Mouse (Mus musculus): ENCODE data around the gene Sfrp4.
"Not testable (repeated sequence)": the region's sequence is repeated elsewhere in the genome, so short reads cannot be mapped to it uniquely, and the experiment has no call there.

Sfrp4 gene

DNA sequence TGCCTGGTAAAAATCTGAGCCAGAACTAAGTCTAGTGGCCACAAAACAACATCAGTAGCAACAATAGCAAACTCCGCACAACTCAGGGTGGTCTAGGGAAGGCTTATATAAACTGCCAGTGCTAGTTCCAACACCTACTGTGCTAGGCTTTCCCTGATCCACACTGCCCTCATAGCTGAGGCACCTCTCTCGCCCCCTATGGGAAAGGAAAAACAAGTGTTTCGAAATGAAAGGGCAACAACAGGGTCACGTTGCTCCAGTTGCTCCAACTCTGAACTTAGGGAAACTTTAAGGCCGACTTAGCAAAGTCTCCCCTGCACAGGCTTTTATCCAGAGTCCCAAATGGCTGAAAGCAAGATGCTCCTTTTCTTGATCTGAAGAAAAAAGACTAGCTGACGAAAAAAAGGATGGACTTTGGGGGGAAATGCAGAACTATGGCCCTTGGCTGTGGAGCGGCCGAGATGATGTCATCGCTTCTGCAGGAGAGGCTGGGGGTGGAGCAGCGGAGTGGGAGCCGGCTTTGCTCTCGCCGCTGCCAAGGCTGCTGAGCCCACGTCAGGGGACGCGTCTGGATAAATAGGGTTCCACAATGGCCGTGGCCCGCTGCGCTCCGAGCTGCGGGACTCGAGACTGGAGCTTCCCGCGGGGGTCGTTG lies at the start of gene Sfrp4:
TSS of gene Sfrp4 (plus strand) at position 532 of the 655 bp plus-strand sequence.
- in situ Hi-C loops (cut with MseI, MboI), result no loop called here

- in situ Hi-C loops (cut with MseI, MboI), result not testable (repeated sequence)
Observed at GRCm38 (mm10) chr13:19574723-19575122, 48.2 kb upstream of the Sfrp4 start.

DNA sequence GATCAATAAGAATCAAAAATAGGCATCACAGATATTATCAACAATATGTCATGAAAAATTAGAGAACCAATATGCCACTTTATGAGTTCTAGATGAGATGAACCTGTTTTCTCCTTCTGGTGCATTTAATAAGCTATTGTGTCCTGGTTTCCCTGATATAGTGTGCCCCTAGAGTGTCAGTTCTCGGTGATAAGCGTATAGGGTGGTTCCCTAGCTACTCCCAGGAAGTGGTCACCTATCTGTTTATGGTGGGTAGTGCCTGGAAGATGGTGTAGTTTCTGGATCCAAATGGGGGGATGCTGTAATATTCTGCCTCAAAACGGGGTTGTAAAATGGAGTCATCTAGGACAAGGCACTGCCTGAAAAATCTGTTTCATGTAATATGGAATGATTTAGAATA lies 47.0 kb upstream of the Sfrp4 start:
- in situ Hi-C loops (cut with MseI, MboI), result no loop called here

- in situ Hi-C loops (cut with MseI, MboI), result no loop called here
Observed at GRCm38 (mm10) chr13:19590996-19591759, 31.7 kb upstream of the Sfrp4 start.

- in situ Hi-C loops (cut with MseI, MboI), result no loop called here
Observed at GRCm38 (mm10) chr13:19595141-19595540, 27.8 kb upstream of the Sfrp4 start.

- in situ Hi-C loops (cut with MseI, MboI), result no loop called here
Observed at GRCm38 (mm10) chr13:19599242-19599641, 23.7 kb upstream of the Sfrp4 start.

- in situ Hi-C loops (cut with MseI, MboI), result no loop called here
Observed at GRCm38 (mm10) chr13:19602531-19602930, 20.4 kb upstream of the Sfrp4 start.

DNA sequence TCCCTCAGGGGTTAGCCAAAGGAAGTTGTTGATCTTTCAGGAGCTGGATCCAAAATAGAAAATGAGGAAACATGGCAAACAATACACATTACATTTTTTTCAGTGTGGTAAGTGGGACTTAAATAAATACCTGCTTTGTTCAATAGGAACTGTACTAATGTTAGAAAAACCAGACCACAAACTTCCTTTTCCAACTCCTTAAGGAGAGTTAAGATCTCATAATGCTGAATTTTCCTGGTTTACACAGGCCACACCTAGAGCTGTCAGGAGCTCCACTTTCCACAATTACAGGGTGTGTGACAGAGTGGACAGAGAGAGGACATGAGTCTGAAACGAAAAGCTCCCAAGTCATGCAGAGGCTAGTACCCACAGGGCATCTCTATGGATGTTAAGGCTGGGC lies 19.2 kb upstream of the Sfrp4 start:
- in situ Hi-C loops (cut with MseI, MboI), result no loop called here

DNA sequence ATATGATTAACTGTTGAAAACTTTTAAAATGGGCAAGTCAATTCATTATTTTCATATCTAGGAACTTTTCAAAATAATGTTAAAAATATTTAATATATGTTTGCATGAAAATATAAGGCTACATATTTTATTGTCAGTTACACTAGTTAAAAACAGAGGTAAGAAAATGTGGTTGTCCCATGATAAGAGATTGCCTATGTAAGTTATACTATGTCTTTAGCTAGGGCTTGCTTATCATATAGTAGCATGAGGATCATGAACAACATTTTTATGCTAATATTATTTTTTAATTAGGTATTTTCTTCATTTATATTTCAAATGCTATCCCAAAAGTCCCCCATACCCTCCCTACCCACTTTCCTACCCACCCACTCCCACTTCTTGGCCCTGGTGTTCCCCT lies 18.0 kb upstream of the Sfrp4 start:
- in situ Hi-C loops (cut with MseI, MboI), result no loop called here

DNA sequence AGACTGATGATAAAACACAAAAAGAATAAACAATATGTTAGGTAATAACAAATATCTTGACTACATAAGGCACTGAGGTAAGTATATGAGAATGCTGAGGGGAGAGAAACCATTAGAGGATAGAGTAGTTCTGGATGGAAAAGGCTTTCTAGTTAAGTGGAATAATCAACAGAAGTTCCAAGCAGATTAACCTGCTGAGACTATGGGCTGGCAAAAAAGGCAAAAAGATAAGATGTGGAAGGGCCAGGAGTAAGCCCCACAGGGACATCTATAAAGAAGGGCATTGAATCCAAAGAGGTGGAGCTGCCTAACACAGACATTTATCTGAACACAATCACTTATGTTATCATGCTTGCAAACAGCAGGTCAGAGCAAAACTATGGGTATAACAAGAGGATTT lies 14.8 kb upstream of the Sfrp4 start:
- in situ Hi-C loops (cut with MseI, MboI), result no loop called here

DNA sequence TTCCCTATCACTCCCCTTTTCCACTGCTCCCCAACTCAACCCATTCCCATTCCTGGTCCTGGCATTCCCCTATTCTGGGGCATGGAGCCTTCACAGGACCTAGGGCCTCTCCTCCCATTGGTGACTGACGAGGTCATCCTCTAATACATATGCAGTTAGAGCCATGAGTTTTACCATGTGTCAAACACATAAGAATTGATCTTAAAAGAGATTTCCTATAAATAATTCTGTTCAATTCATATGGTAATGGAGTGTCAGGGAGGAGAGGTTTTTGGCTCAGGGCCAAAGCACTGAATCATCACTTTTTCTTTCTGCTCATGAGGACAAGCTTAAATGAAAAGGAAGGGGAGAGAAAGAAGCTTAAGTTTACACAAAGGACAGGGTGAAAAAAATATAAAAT lies 10.6 kb upstream of the Sfrp4 start:
- in situ Hi-C loops (cut with MseI, MboI), result no loop called here

- in situ Hi-C loops (cut with MseI, MboI), result no loop called here
Observed at GRCm38 (mm10) chr13:19612963-19613362, 9.9 kb upstream of the Sfrp4 start.

DNA sequence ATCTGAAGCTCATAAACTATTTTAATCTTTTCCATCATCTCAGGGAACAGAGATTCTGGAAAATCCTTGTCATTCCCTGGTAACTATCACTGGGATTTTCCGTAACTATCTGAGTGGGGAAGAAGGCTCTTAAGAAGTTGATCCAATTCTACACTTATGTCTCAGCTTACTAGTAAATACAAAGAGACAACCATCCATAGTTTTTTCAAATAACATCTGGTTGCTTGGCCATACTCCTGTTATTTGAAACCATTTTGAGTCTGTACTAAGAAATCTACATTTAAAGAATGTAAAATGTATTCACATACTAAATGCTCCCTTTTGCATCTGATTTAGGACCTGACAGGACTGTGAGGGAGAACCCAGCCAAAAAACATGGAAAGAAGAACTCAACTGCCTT lies 9.5 kb upstream of the Sfrp4 start:
- in situ Hi-C loops (cut with MseI, MboI), result no loop called here

GRCm38 (mm10) chr13:19614311-19614710 lies 8.6 kb upstream of the Sfrp4 start:
- in situ Hi-C loops (cut with MseI, MboI), result no loop called here

DNA sequence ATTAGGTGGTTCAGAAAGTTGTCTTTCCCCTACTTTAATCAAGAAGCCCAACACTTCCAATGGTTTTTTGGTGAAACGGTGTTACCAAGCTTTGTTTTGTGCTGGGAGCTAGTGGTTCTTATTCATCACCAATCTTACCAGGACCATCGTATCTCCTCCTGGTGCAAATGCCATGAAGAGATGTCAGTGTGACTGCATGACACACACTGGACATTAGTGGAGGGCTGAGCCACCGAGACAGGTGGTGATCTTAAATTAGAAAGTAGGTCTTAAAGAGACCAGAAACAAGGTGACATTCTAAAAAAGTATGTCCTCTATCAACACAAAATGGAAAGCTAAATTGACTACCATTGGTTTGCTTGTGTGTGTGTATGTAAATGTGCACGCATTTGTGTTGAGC lies 4.8 kb upstream of the Sfrp4 start:
- in situ Hi-C loops (cut with MseI, MboI), result no loop called here

DNA sequence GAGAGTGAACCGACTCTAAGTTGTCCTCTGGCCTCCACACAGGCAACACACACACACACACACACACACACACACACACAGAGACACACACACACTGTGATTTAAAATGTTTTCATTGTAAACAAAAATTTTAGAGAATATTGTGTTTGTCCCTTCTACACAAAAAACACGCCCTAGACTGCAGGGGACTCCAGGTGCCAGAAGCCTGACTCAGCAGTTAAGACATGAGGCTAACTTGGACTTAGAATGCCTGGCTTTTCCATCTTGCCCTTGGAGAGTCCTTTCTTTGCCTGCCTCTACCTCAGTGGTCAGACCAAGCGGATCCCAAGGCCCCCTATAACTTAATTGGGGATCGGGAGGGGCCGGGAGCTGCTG lies 4.1 kb upstream of the Sfrp4 start:
- in situ Hi-C loops (cut with MseI, MboI), result no loop called here

DNA sequence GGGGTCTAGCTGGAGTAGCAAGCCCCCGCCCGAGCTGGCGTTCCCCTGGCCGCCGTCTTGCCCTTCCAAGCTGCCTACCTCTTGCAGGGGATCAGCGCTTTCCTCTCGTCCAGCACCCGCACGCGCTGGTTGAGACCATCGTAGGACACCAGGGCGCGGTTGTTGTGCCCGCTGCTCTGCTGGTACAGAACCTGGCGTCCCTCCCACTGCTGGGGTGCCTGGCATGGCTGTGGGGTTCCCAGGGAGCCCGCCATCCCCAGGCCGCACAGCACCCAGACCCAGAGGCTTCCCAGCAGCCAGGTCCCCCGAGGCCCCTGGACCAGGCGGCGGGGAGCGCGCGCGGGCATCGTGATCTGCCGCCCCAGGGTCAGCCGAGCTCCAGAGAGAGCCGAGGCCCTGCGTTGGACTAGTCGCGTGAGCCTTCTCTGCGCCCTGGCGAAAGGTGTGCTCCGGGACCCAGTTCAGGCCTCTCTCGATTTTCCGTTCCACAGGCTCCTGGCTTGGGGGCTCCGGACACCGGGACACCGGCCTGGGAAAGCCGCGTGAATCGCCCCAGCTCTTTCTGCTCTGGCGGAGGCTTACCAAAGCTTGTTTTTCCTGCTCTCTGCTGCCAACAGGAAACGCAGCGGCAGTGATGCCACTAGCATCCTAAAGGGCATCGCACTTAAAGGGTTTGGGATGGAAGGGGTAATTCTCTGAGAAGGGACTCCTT lies 3.5 kb upstream of the Sfrp4 start, which contains the start of gene Epdr1:
TSS of gene Epdr1 (minus strand) at position 712 of the 712 bp plus-strand sequence.
- in situ Hi-C loops (cut with MseI, MboI), result no loop called here

DNA sequence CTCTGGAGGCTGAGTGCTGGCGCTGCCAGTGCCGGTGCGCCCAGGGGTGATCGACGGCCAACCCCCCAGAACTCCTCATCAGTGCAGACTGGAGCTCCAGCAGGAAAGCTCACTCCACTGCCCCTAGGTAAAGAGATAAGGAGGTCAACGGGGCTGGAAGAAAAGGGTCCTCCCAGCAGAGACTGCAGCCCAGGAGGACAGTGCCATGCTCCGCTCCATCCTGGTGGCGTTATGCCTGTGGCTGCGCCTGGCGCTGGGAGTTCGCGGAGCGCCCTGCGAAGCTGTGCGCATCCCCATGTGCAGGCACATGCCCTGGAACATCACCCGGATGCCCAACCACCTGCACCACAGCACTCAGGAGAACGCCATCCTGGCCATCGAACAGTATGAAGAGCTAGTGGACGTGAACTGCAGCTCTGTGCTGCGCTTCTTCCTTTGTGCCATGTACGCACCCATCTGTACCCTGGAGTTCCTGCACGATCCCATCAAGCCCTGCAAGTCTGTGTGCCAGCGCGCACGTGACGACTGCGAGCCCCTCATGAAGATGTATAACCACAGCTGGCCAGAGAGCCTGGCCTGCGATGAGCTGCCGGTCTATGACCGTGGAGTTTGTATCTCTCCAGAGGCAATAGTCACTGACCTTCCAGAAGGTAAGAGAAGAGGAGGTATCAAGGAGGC lies 463 bp downstream of the Sfrp4 start:
- in situ Hi-C loops (cut with MseI, MboI), result no loop called here

GRCm38 (mm10) chr13:19624632-19625320 lies 1.9 kb downstream of the Sfrp4 start:
- in situ Hi-C loops (cut with MseI, MboI), result loop anchor here (25.0 kb wide), 2 partner anchors 262 to 437 kb away; no protein-coding TSS in a partner anchor

GRCm38 (mm10) chr13:19626473-19626872 lies 3.6 kb downstream of the Sfrp4 start:
- in situ Hi-C loops (cut with MseI, MboI), result loop anchor here (25.0 kb wide), 2 partner anchors 264 to 439 kb away; no protein-coding TSS in a partner anchor

Measured in mouse trophoblast stem cell (cell line).